Mouse (Mus musculus) cerebellum, postnatal 25 days (tissue): ENCODE measurements at regions not wholly inside any gene's neighbourhood (a gene's known extent, or its start where the extent isn't known, plus 50 kb on each side); places are given as distances from the start of the nearest gene placed in this dataset.
A peak's percentile ranks its signal among the peaks of the same experiment; 100 is the strongest.

ENCODE experiments used
- DNase-seq, 2 experiments: peaks; one replicate each; pipeline ENCODE4 v3.0.0; 2021; ENCODE audit warnings: mixed read lengths in 2 of 2

- DNase-seq, result no peak
Observed at GRCm38 (mm10) chr12:10572378-10572650, 181.7 kb downstream of the Rdh14 start.

GRCm38 (mm10) chr12:10573381-10573780 lies 182.8 kb downstream of the Rdh14 start:
- DNase-seq, result no peak

GRCm38 (mm10) chr12:10582840-10583614 lies 192.5 kb downstream of the Rdh14 start:
- DNase-seq, result no peak

DNA sequence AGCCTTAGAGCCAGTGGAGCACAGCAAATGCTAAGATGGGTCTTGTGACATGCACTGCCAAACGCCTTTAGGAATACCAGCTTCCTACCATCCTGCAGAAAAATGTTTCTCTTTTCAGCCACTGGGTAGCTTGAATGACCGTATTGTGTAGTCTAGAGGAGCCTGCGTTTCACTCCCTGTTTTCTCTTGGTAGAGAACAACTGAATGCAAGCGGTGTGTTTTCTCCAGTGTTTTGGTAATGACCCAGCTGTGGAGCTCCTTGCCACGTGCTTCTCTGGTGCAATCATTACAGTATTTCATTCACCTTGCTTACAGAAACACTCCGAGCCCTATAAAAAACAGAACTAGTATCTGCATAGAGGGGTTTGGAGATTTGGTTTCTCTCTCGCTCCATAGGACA lies 193.5 kb downstream of the Rdh14 start:
- no peak for DNase-seq

DNA sequence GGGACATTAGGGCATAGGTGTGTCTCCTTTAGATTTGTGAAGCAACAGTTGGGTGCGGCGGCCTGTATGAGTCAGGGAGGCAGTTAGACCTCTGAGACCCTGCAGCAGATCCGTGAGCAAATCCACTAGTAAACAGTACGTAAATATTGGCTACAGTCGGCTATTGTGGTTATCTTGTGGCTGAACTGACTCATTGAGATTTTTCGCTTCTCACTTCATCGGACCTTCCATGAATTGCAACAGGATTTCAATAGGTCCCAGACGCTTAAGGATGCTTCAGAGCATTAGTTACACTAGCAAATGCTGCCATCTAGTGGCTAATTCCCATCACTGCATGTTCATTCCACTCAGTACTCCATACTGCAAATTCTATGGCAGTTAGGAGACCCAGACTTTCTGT lies 199.0 kb downstream of the Rdh14 start:
- DNase-seq, result peak; percentile 54 to 76

DNA sequence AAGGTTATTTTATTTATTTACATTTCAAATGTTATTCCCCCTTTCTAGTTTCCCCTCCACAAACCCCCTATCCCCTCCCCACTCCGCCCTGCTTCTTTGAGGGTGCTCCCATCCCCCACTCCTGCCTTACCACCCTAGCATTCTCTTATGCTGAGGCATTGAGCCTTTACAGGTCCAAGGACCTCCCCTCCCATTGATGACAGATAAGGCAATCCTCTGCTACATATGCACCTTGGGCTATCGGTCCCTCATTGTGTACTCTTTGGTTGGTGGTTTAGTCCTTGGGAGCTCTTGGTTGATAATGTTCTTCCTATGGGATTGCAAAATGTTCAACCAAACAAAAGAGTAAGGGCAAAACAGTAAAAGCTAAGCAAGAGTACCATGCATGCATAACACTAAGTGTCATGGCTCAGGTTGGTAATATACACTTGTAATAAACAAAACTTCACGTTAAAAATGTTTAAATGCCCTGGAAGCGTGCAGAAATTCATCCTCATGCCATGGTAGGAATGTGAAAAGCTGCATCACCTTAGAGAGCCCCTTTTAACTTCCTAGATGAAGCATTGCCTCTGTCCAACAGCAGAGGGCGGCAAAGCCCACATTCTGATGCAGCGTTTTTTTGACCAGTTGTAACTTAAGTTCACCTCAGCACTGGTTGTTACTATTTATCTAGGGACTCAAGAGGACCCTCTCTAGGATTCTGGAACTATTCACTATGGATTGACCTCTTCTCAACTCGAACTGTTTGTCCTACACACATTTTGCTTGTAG lies 207.6 kb downstream of the Rdh14 start:
- DNase-seq, result peak; percentile 67 to 77

- no peak for DNase-seq
Observed at GRCm38 (mm10) chr12:10600111-10600510, 209.5 kb downstream of the Rdh14 start.

DNA sequence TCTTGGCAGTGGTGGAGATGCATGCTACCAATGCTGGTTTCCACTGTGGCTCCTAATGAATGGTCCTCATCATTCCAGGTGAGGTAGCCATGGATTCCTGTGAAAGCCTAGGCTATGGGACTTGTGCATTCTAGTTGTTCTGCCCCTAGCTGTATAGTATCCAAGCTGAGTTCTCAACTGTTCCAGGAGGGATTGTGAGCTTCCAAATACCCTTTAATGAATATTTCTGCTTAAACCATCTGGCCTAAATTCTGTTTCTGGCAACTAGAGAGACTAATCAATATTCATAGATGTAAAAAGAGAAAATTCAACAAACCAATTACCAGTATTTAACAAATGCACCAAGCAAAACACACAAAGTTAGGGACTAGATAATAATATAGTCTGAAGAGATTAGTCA lies 227.7 kb downstream of the Rdh14 start:
- no peak for DNase-seq

DNA sequence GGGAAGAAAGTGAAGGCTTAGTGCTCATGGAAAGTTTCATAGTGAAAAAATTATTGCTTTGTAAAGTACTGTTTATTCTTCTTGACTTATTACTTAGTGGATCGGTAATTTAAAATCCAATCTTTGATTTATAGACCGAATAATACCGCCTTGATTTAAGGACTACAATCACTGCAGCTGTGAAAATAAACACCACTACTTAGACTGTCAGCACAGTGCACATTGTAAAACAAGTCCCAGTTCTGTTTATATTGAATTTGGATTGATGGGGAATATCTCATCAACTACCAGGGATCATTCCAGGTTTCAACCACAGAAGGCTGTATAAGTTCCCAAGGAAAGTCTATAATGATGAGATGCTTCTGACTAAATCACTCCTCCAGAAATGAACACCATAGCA lies 230.0 kb downstream of the Rdh14 start:
- DNase-seq, result no peak

- peak in 1 of 2 experiments; percentile 26 for DNase-seq
Observed at GRCm38 (mm10) chr12:10638591-10638990, 248.0 kb downstream of the Rdh14 start.

- DNase-seq, result peak; percentile 67 to 70
Observed at GRCm38 (mm10) chr12:10654466-10655184, 264.1 kb downstream of the Rdh14 start.

GRCm38 (mm10) chr12:10655185-10655544 lies 264.6 kb downstream of the Rdh14 start:
- no peak for DNase-seq

- DNase-seq, result no peak
Observed at GRCm38 (mm10) chr12:10658826-10659225, 268.3 kb downstream of the Rdh14 start.

- DNase-seq, result no peak
Observed at GRCm38 (mm10) chr12:10686747-10687146, 296.2 kb downstream of the Rdh14 start.
